Mouse (Mus musculus) limb, embryonic 10.5 days (tissue): ENCODE results near the gene Sun2. TPM values are rescaled to one million over a fixed set of nuclear protein-coding genes. Genes with fewer than 3 reads are reported as not detected.

Experiments
- DNase-seq: peaks from one replicate; pipeline ENCODE4 v3.0.0-alpha.2; 2017; ENCODE audit warnings: low spot score
- H3K27ac ChIP-seq: fragments of 300-500 bp; sonication (generic); 2 replicates; pipeline ENCODE4 v1.5.1; 2016; ENCODE audit warnings: mild to moderate bottlenecking
- H3K27me3 ChIP-seq: fragments of 300-500 bp; sonication (generic); 2 replicates; pipeline ENCODE4 v1.6.1; 2016; ENCODE audit warnings: low read depth, mild to moderate bottlenecking; ENCODE audit not compliant: poor library complexity, severe bottlenecking
- H3K36me3 ChIP-seq: fragments of 300-500 bp; sonication (generic); 2 replicates; pipeline ENCODE4 v1.6.1; 2016; ENCODE audit warnings: mild to moderate bottlenecking, moderate library complexity
- H3K4me1 ChIP-seq: fragments of 300-500 bp; sonication (generic); 2 replicates; pipeline ENCODE4 v1.6.1; 2016
- H3K4me3 ChIP-seq: fragments of 300-500 bp; sonication (generic); 2 replicates; pipeline ENCODE4 v1.5.1; 2016; ENCODE audit warnings: mild to moderate bottlenecking, moderate library complexity
- H3K9me3 ChIP-seq: fragments of 300-500 bp; sonication (generic); replicated peaks from 2 replicates; pipeline ENCODE4 v1.6.1; 2016; ENCODE audit warnings: mild to moderate bottlenecking
- WGBS: fragments of 180-500 bp; shearing (Covaris S2); methylation state at CpG from one replicate; pipeline ENCODE4 v1.1.7; 2016; 5-methylcytosine and 5-hydroxymethylcytosine counted together
- polyA plus RNA-seq: library from polyadenylated mRNA; unstranded; fragments of >200 nt; fragmentation: Nextera tagmentation; extraction: Ambion mirVana; gene quantifications from 2 replicates; pipeline ENCODE4 v1.2.1, GENCODE M21; 2016

Gene Sun2
- polyA plus RNA-seq, 1 experiment from 2014 or later = 3.8 TPM

GRCm38 (mm10) chr15:79697558-79698187, 44.7 kb downstream of the Sun2 start:
- H3K4me1 ChIP-seq = peaks cover 10% of the 10 kb centered on the region
- H3K27me3 ChIP-seq = no peaks in the 10 kb centered on the region
- 78% methylated on average over 9 of the region's 9 CpGs for WGBS
- DNase-seq = no peak
- H3K9me3 ChIP-seq = no peaks in the 10 kb centered on the region
- no peak overlapping the region for H3K27ac ChIP-seq
- peaks cover 44% of the 10 kb centered on the region for H3K36me3 ChIP-seq
- H3K4me3 ChIP-seq = no peak overlapping the region

- Histone ChIP-seq H3K27ac (no peak overlapping the region), H3K36me3 (peaks cover 44% of the 10 kb centered on the region), H3K9me3 (no peaks in the 10 kb centered on the region), H3K4me3 (no peak overlapping the region), H3K4me1 (peaks cover 17% of the 10 kb centered on the region), H3K27me3 (no peaks in the 10 kb centered on the region)
- WGBS = 89% methylated on average over 6 of the region's 6 CpGs
- no peak for DNase-seq
These were observed 45.3 kb downstream of the Sun2 start for GRCm38 (mm10) chr15:79697011-79697410.

- no peak for DNase-seq
- WGBS = 93% methylated on average over 2 of the region's 2 CpGs
These were observed 45.8 kb downstream of the Sun2 start for GRCm38 (mm10) chr15:79696508-79696907.

GRCm38 (mm10) chr15:79695516-79695915, 46.8 kb downstream of the Sun2 start:
- H3K4me1 ChIP-seq = peaks cover 26% of the 10 kb centered on the region

More at GRCm38 (mm10) chr15:79696508-79696907, 45.8 kb downstream of the Sun2 start:
- Histone ChIP-seq H3K27ac (no peak overlapping the region), H3K4me1 (peaks cover 22% of the 10 kb centered on the region), H3K4me3 (no peak overlapping the region), H3K9me3 (no peaks in the 10 kb centered on the region), H3K27me3 (no peaks in the 10 kb centered on the region), H3K36me3 (peaks cover 44% of the 10 kb centered on the region)

GRCm38 (mm10) chr15:79694512-79694911, 47.8 kb downstream of the Sun2 start:
- WGBS = 89% methylated on average over 4 of the region's 4 CpGs
- H3K27ac ChIP-seq = no peak overlapping the region
- H3K36me3 ChIP-seq = peaks cover 43% of the 10 kb centered on the region
- no peak for DNase-seq
- H3K27me3 ChIP-seq = no peaks in the 10 kb centered on the region
- H3K4me1 ChIP-seq = peaks cover 33% of the 10 kb centered on the region
- no peaks in the 10 kb centered on the region for H3K9me3 ChIP-seq
- no peak overlapping the region for H3K4me3 ChIP-seq

More at GRCm38 (mm10) chr15:79695516-79695915, 46.8 kb downstream of the Sun2 start:
- no peaks in the 10 kb centered on the region for H3K9me3 ChIP-seq
- H3K36me3 ChIP-seq = peaks cover 44% of the 10 kb centered on the region
- DNase-seq = no peak
- H3K27me3 ChIP-seq = no peaks in the 10 kb centered on the region
- H3K4me3 ChIP-seq = no peak overlapping the region
- 73% methylated on average over 3 of the region's 3 CpGs for WGBS
- H3K27ac ChIP-seq = no peak overlapping the region

- Histone ChIP-seq H3K36me3 (peaks cover 37% of the 10 kb centered on the region), H3K9me3 (no peaks in the 10 kb centered on the region), H3K4me1 (peaks cover 39% of the 10 kb centered on the region), H3K27me3 (no peaks in the 10 kb centered on the region), H3K27ac (no peak overlapping the region), H3K4me3 (no peak overlapping the region)
- WGBS = 87% methylated on average over 11 of the region's 11 CpGs
- DNase-seq = no peak
These were observed 48.6 kb downstream of the Sun2 start for GRCm38 (mm10) chr15:79693740-79694139.

- peaks cover 34% of the 10 kb centered on the region for H3K36me3 ChIP-seq
- H3K4me1 ChIP-seq = peaks cover 45% of the 10 kb centered on the region
- no peaks in the 10 kb centered on the region for H3K9me3 ChIP-seq
- H3K27ac ChIP-seq = no peak overlapping the region
- H3K27me3 ChIP-seq = no peaks in the 10 kb centered on the region
- WGBS = 73% methylated on average over 5 of the region's 5 CpGs
- peak overlapping the region; percentile 79; the same call in 1 of the 2 replicates for H3K4me3 ChIP-seq
- DNase-seq = no peak
These were observed 50.0 kb downstream of the Sun2 start for GRCm38 (mm10) chr15:79692334-79692733.

- Histone ChIP-seq H3K4me1 (peaks cover 53% of the 10 kb centered on the region), H3K36me3 (peaks cover 22% of the 10 kb centered on the region), H3K27ac (peak overlapping the region; percentile 94), H3K27me3 (no peaks in the 10 kb centered on the region), H3K4me3 (peak overlapping the region; percentile 79), H3K9me3 (no peaks in the 10 kb centered on the region)
- WGBS = under 1% methylated on average over 43 of the region's 53 CpGs
- DNase-seq = no peak
These were observed 51.3 kb downstream of the Sun2 start for GRCm38 (mm10) chr15:79691023-79691508.

GRCm38 (mm10) chr15:79690426-79691022, 51.8 kb downstream of the Sun2 start, which contains the start of gene Gtpbp1:
Gtpbp1 (plus strand) TSS chr15:79690845.
- DNase-seq = peak; percentile 91
- WGBS = under 1% methylated on average over 45 of the region's 45 CpGs
- Histone ChIP-seq H3K27me3 (no peaks in the 10 kb centered on the region), H3K27ac (peak within 1 kb of the TSS; percentile 94), H3K36me3 (peaks cover 19% of the 10 kb centered on the region), H3K4me3 (peak within 1 kb of the TSS; percentile 79), H3K9me3 (no peaks in the 10 kb centered on the region), H3K4me1 (peaks cover 59% of the 10 kb centered on the region)

- peak overlapping the region; percentile 47; the same call in 1 of the 2 replicates for H3K27ac ChIP-seq
- H3K9me3 ChIP-seq = no peaks in the 10 kb centered on the region
- H3K27me3 ChIP-seq = no peaks in the 10 kb centered on the region
- H3K4me3 ChIP-seq = peak overlapping the region; percentile 79
- no peak for DNase-seq
- H3K4me1 ChIP-seq = peaks cover 65% of the 10 kb centered on the region
- H3K36me3 ChIP-seq = peaks cover 12% of the 10 kb centered on the region
- WGBS = 17% methylated on average over 24 of the region's 24 CpGs
These were observed 52.5 kb downstream of the Sun2 start for GRCm38 (mm10) chr15:79689662-79690425.

- no peaks in the 10 kb centered on the region for H3K27me3 ChIP-seq
- no peaks in the 10 kb centered on the region for H3K9me3 ChIP-seq
- H3K4me1 ChIP-seq = peaks cover 69% of the 10 kb centered on the region
- WGBS = 5% methylated on average over 8 of the region's 8 CpGs
- peak overlapping the region; percentile 95 for H3K27ac ChIP-seq
- peaks cover 4% of the 10 kb centered on the region; the same call in 1 of the 2 replicates for H3K36me3 ChIP-seq
- DNase-seq = no peak
- peak overlapping the region; percentile 92 for H3K4me3 ChIP-seq
These were observed 53.9 kb downstream of the Sun2 start for GRCm38 (mm10) chr15:79688268-79688956.

- WGBS = under 1% methylated on average over 72 of the region's 72 CpGs
- H3K9me3 ChIP-seq = no peaks in the 10 kb centered on the region
- DNase-seq = peak; percentile 98
- H3K27ac ChIP-seq = peak within 1 kb of the TSS; percentile 95
- peaks cover 73% of the 10 kb centered on the region for H3K4me1 ChIP-seq
- H3K27me3 ChIP-seq = no peaks in the 10 kb centered on the region
- H3K4me3 ChIP-seq = peak within 1 kb of the TSS; percentile 92
- H3K36me3 ChIP-seq = peaks cover 8% of the 10 kb centered on the region; the same call in 1 of the 2 replicates
These were observed 54.6 kb downstream of the Sun2 start, which contains the start of gene Josd1 for GRCm38 (mm10) chr15:79687646-79688267. Josd1 (minus strand) TSS chr15:79687919.
